Mouse (Mus musculus): ENCODE measurements at regions not wholly inside any gene's neighbourhood (a gene's known extent, or its start where the extent isn't known, plus 50 kb on each side); places are given as distances from the start of the nearest gene placed in this dataset.

DNA sequence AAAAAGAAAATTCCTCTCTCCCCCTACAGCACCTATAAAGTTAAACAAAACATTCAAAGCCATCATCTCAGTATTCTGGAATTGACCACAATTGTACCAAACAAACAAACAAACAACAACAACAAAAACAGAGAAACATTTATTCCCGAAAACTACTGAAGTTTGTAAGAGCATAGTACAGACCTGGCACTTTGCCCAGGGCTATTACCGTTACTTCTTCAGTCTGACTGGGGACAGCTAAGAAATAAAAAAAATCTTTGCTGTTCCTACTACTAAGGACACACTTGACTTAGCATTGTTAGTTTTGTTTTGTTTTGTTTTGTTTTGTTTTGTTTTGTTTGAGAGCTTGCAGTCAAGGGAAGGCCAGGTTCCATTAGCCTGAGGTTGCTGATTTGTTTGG lies 113.0 kb upstream of the Acvr2a start:
- TF ChIP-seq CTCF (IDR thresholded peaks at IDR 0.05; ENCODE audit: low read depth) (no peak), EP300 (optimal IDR thresholded peaks at IDR 0.05) (no peak)
